ENCODE assay signal across 18 mouse cellular contexts in genomic region chr8:124416646-124417045, GRCm38 (mm10). TPM values are rescaled to one million over a fixed set of nuclear protein-coding genes. Genes with fewer than 3 reads are reported as not detected.
"Had no signal": no experiment of that assay in that cellular context is flagged by ENCODE, and none has a peak within 500 bp of the region (broad histone marks: within the 10 kb centered on the region; RNA-seq: fewer than 3 reads in every experiment).

No protein-coding gene starts in this region.

- H3K4me3 ChIP-seq: liver, embryonic 13.5 days; midbrain, embryonic 12.5 days; myocyte; neural tube, embryonic 13.5 days had no signal

- H3K9me3 ChIP-seq: liver, embryonic 13.5 days; midbrain, embryonic 12.5 days; neural tube, embryonic 13.5 days had no signal

- DNase-seq: kidney, adult 9 months; kidney, postnatal 14 days; liver, embryonic 13.5 days; lung, adult 2 months; lung, postnatal 14 days; lung, postnatal 4 days; retina, postnatal 1 day; right cerebral cortex, postnatal 25 days; thymus, adult 18-20 months; thymus, postnatal 36 days had no signal

- H3K27me3 ChIP-seq: liver, embryonic 13.5 days; midbrain, embryonic 12.5 days; neural tube, embryonic 13.5 days had no signal

- H3K9ac ChIP-seq: liver, embryonic 13.5 days; midbrain, embryonic 12.5 days; neural tube, embryonic 13.5 days had no signal

- H3K4me2 ChIP-seq: liver, embryonic 13.5 days; midbrain, embryonic 12.5 days; neural tube, embryonic 13.5 days had no signal

- H3K36me3 ChIP-seq: liver, embryonic 13.5 days; midbrain, embryonic 12.5 days; neural tube, embryonic 13.5 days had no signal

- H3K27ac ChIP-seq: liver, embryonic 13.5 days; midbrain, embryonic 12.5 days; neural tube, embryonic 13.5 days had no signal

- H3K4me1 ChIP-seq: liver, embryonic 13.5 days; midbrain, embryonic 12.5 days had no signal

RNA-seq across cellular contexts. Expression of gene Pgbd5, which starts 22.8 kb away (rescaled TPM):
- total RNA-seq: liver, adult 2 months; megakaryocyte progenitor cell, adult 5-6 weeks; megakaryocyte-erythroid progenitor cell, adult 5-6 weeks; monocyte, adult 5-6 weeks; neutrophil, adult 5-6 weeks had no signal
- polyA plus RNA-seq: liver, adult 2 months had no signal
